In genomic region chr6:119912046-119912445, GRCm38 (mm10) we compare ENCODE assay signal across 26 mouse cellular contexts. TPM values are rescaled to one million over a fixed set of nuclear protein-coding genes. Genes with fewer than 3 reads are reported as not detected.
DNase-seq lines count a peak whose midpoint lies in the region; ATAC-seq and TF ChIP-seq lines count a peak whose summit lies in the region.
"Had no signal": no experiment of that assay in that cellular context is flagged by ENCODE, and none has a peak within 500 bp of the region (broad histone marks: within the 10 kb centered on the region; RNA-seq: fewer than 3 reads in every experiment).

No protein-coding gene starts in this region.

- H3K4me2 ChIP-seq in embryonic facial prominence, embryonic 14.5 days (ENCODE audit: low read depth, low read length), result no peak overlapping the region
- H3K4me2 ChIP-seq: embryonic facial prominence, embryonic 12.5 days; forebrain, embryonic 12.5 days; hindbrain, embryonic 15.5 days; intestine, embryonic 15.5 days; limb, embryonic 15.5 days; liver, embryonic 15.5 days; midbrain, embryonic 11.5 days; neural tube, embryonic 15.5 days had no signal

- H3K36me3 ChIP-seq in embryonic facial prominence, embryonic 14.5 days (ENCODE audit: control insufficient read depth, insufficient read depth, low read length), result peaks cover 47% of the 10 kb centered on the region
- H3K36me3 ChIP-seq in embryonic facial prominence, embryonic 10.5 days (replicated peaks), result peaks cover 65% of the 10 kb centered on the region
- peaks cover 88% of the 10 kb centered on the region for H3K36me3 ChIP-seq in G1E (replicated peaks)

- no peak overlapping the region for H3K9ac ChIP-seq in embryonic facial prominence, embryonic 14.5 days (ENCODE audit: low read depth, low read length)
- H3K9ac ChIP-seq: embryonic facial prominence, embryonic 12.5 days; forebrain, embryonic 12.5 days; hindbrain, embryonic 15.5 days; intestine, embryonic 15.5 days; limb, embryonic 15.5 days; liver, embryonic 15.5 days; neural tube, embryonic 15.5 days had no signal

- 54% methylated on average over 5 of the region's 5 CpGs for WGBS in embryonic facial prominence, embryonic 14.5 days
- WGBS in embryonic facial prominence, embryonic 10.5 days, result 80% methylated on average over 5 of the region's 5 CpGs

- no peak overlapping the region for H3K4me3 ChIP-seq in embryonic facial prominence, embryonic 14.5 days (ENCODE audit: low read depth, low read length)
- no peak overlapping the region for H3K4me3 ChIP-seq in embryonic facial prominence, embryonic 10.5 days
- no peak overlapping the region for H3K4me3 ChIP-seq in G1E (ENCODE audit: low read depth, low read length)
- H3K4me3 ChIP-seq: embryonic facial prominence, embryonic 12.5 days; erythroblast, embryonic 14.5 days; forebrain, embryonic 12.5 days; hindbrain, embryonic 15.5 days; intestine, embryonic 15.5 days; left cerebral cortex, adult 2 months; limb, embryonic 15.5 days; liver, embryonic 15.5 days; neural tube, embryonic 15.5 days had no signal

- H3K9me3 ChIP-seq in embryonic facial prominence, embryonic 14.5 days (ENCODE audit: control insufficient read depth, low read length), result no peaks in the 10 kb centered on the region
- no peaks in the 10 kb centered on the region for H3K9me3 ChIP-seq in embryonic facial prominence, embryonic 10.5 days
- H3K9me3 ChIP-seq in G1E (replicated peaks), result no peaks in the 10 kb centered on the region
- H3K9me3 ChIP-seq: embryonic facial prominence, embryonic 12.5 days; forebrain, embryonic 12.5 days; hindbrain, embryonic 15.5 days; intestine, embryonic 15.5 days; limb, embryonic 15.5 days; liver, embryonic 15.5 days; neural tube, embryonic 15.5 days had no signal

- TF ChIP-seq CTCF in G1E (IDR thresholded peaks at IDR 0.05; ENCODE audit: low read depth, low read length), result no peak

- peak; percentile 11 for DNase-seq in embryonic facial prominence, embryonic 14.5 days (ENCODE audit: low spot score)
- no peak for DNase-seq in embryonic facial prominence, embryonic 10.5 days (ENCODE audit: low spot score)
- DNase-seq in 416B (ENCODE audit: low read depth), result peak; percentile 37
- DNase-seq in G1E (ENCODE audit: low spot score), result peak; percentile 13
- DNase-seq in layer of hippocampus, adult 8-10 months (ENCODE audit: low spot score in 2 of 2), result no peak
- no peak for DNase-seq in left cerebral cortex, adult 9 months (ENCODE audit: low spot score in 2 of 2)
- no peak for DNase-seq in kidney, postnatal 25 days
- DNase-seq: adrenal gland, adult 2 months; cerebellum, adult 11-12 months; cerebellum, postnatal 10 days; heart, postnatal 36 days; kidney, postnatal 36 days; left cerebral cortex, postnatal 4 days had no signal

- no peak overlapping the region for H3K27ac ChIP-seq in embryonic facial prominence, embryonic 14.5 days (replicated peaks; ENCODE audit: low read depth, low read length)
- no peak overlapping the region for H3K27ac ChIP-seq in embryonic facial prominence, embryonic 10.5 days (replicated peaks)
- H3K27ac ChIP-seq: embryonic facial prominence, embryonic 12.5 days; forebrain, embryonic 12.5 days; hindbrain, embryonic 15.5 days; intestine, embryonic 15.5 days; left cerebral cortex, adult 2 months; limb, embryonic 15.5 days; liver, embryonic 15.5 days; macrophage; neural tube, embryonic 15.5 days; stomach, postnatal 0 days had no signal

- H3K4me1 ChIP-seq in embryonic facial prominence, embryonic 14.5 days (ENCODE audit: control insufficient read depth, insufficient read depth, low read length), result no peaks in the 10 kb centered on the region
- no peaks in the 10 kb centered on the region for H3K4me1 ChIP-seq in embryonic facial prominence, embryonic 10.5 days
- H3K4me1 ChIP-seq in G1E (ENCODE audit: insufficient read depth, low read depth, low read length), result peaks cover 18% of the 10 kb centered on the region
- H3K4me1 ChIP-seq: embryonic facial prominence, embryonic 12.5 days; forebrain, embryonic 12.5 days; hindbrain, embryonic 15.5 days; intestine, embryonic 15.5 days; limb, embryonic 15.5 days; liver, embryonic 15.5 days; neural tube, embryonic 15.5 days had no signal

- ATAC-seq in embryonic facial prominence, embryonic 14.5 days (ENCODE audit: low read depth), result no peak
- ATAC-seq in G1E (ENCODE audit: extremely low read depth, insufficient number of reproducible peaks, low FRiP score, poor library complexity, severe bottlenecking), result no peak
- ATAC-seq in megakaryocyte progenitor cell, adult 5-6 weeks (replicated peaks; ENCODE audit: poor library complexity), result peak; percentile 18; the same call in 1 of the 2 replicates
- ATAC-seq: intestine, embryonic 15.5 days had no signal

- H3K27me3 ChIP-seq in embryonic facial prominence, embryonic 14.5 days (replicated peaks; ENCODE audit: control insufficient read depth, insufficient read depth, low read length), result no peaks in the 10 kb centered on the region
- no peaks in the 10 kb centered on the region for H3K27me3 ChIP-seq in embryonic facial prominence, embryonic 10.5 days (replicated peaks; ENCODE audit: low read depth, poor library complexity, severe bottlenecking)
- no peaks in the 10 kb centered on the region for H3K27me3 ChIP-seq in G1E (ENCODE audit: insufficient read depth, low read length)
- H3K27me3 ChIP-seq: embryonic facial prominence, embryonic 12.5 days; forebrain, embryonic 12.5 days; hindbrain, embryonic 15.5 days; intestine, embryonic 15.5 days; limb, embryonic 15.5 days; liver, embryonic 15.5 days; neural tube, embryonic 15.5 days had no signal

RNA-seq across cellular contexts. Expression of gene Rad52, which starts 9.5 kb away (rescaled TPM):
- 17.2 and 21.6 TPM in 2 replicates for polyA plus RNA-seq in embryonic facial prominence, embryonic 14.5 days (2014; fragmentation: Nextera tagmentation; extraction: Ambion mirVana)
- 23.7 and 24.0 TPM in 2 replicates for polyA plus RNA-seq in embryonic facial prominence, embryonic 10.5 days (2016; fragmentation: Nextera tagmentation; extraction: Ambion mirVana)
- total RNA-seq in G1E (2014; fragmentation: Nextera tagmentation), result 41.5 and 51.3 TPM in 2 replicates
- 26.5 and 28.9 TPM in 2 replicates for total RNA-seq in G1E (2017)
- 22.6 and 28.4 TPM in 2 replicates for polyA plus RNA-seq in G1E (2012)
- 23.2 and 27.7 TPM in 2 replicates for total RNA-seq in megakaryocyte progenitor cell, adult 5-6 weeks (2015)
- total RNA-seq in megakaryocyte progenitor cell, adult 5-6 weeks (2017), result 20.4 and 26.3 TPM in 2 replicates
- 10 to 100 TPM; 38.5 to 50.9 (median 45.0) TPM for total RNA-seq in layer of hippocampus, adult 8-10 months (2022)

Comparison
In these comparisons a context has a peak if more than half of its experiments do, and no peak if none do; other contexts are left out.
1. DNase-seq: peak in embryonic facial prominence, embryonic 14.5 days (single experiment), 416B (single experiment) and G1E (single experiment); none in embryonic facial prominence, embryonic 10.5 days (single experiment), layer of hippocampus, adult 8-10 months (0 of 2), left cerebral cortex, adult 9 months (0 of 2) and kidney, postnatal 25 days (0 of 2).